Mouse (Mus musculus): ENCODE data around the gene Ulk4. TPM values are rescaled to one million over a fixed set of nuclear protein-coding genes. Genes with fewer than 3 reads are reported as not detected.

Ulk4 gene
- polyA plus RNA-seq, 1 experiment from 2014 or later: 75.1 TPM

DNA sequence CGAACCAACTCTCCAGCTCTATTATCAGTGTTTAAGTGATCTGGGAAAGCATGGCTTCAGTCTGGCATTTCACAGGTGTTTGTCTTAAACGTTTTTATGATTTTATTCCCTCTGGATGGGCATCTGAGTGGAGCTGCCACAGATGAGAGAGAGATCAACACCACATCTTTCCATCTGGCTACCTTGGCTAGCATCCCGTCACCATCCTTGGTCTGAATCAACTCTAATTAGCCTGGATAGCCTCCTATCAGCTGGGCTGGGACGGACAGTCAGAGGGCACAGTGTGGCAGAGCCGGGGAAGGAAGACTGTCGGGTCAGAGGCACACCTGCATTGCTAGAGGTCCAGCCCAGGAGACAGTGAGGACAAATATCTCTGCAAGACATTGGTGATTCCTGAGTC lies 4.9 kb upstream of the Ulk4 start:
- no peak overlapping the region for H3K27ac ChIP-seq (ENCODE audit: low read depth, low read length)
- no peak overlapping the region for H3K4me2 ChIP-seq
- no peak overlapping the region for H3K9ac ChIP-seq (ENCODE audit: low read depth, low read length)
- 79% methylated on average over 6 of the region's 6 CpGs for WGBS
- H3K4me1 ChIP-seq (replicated peaks; ENCODE audit: control insufficient read depth, insufficient read depth, low read length): peaks cover 9% of the 10 kb centered on the region
- H3K36me3 ChIP-seq (ENCODE audit: control insufficient read depth, insufficient read depth, low read length): no peaks in the 10 kb centered on the region
- H3K27me3 ChIP-seq (replicated peaks; ENCODE audit: control insufficient read depth, insufficient read depth, low read length): no peaks in the 10 kb centered on the region
- DNase-seq (ENCODE audit: low spot score) (no peak), ATAC-seq (replicated peaks; ENCODE audit: low FRiP score) (no peak)
- no peak overlapping the region for H3K4me3 ChIP-seq (ENCODE audit: low read depth, low read length)
- peaks cover 5% of the 10 kb centered on the region; the same call in 1 of the 2 replicates for H3K9me3 ChIP-seq (ENCODE audit: control insufficient read depth, low read length)

DNA sequence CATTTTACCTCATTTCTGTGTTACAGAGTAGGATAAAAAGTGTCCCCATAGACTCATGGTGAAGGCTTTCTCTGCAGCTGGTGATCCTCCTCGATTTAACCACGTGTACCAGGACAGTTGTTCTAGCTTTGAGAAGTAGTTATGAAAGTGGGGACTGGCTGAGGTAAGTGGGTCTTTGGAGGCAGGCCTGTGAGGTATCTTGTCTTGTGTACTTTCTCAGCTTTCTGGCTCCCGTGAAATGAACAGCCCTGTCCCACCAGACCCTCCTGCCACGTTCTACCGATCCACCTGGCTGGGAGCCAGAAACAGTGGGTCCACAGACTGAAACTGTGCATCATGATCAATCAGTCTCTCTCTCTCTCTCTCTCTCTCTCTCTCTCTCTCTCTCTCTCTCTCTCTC lies 2.2 kb upstream of the Ulk4 start:
- H3K4me1 ChIP-seq (replicated peaks; ENCODE audit: control insufficient read depth, insufficient read depth, low read length): 0 out of 2 replicates have a peak, but pooled peaks cover 2% of the 10 kb centered on the region
- peaks cover 5% of the 10 kb centered on the region; the same call in 1 of the 2 replicates for H3K9me3 ChIP-seq (ENCODE audit: control insufficient read depth, low read length)
- no peak overlapping the region for H3K9ac ChIP-seq (ENCODE audit: low read depth, low read length)
- no peaks in the 10 kb centered on the region for H3K27me3 ChIP-seq (replicated peaks; ENCODE audit: control insufficient read depth, insufficient read depth, low read length)
- no peak overlapping the region for H3K4me2 ChIP-seq
- H3K27ac ChIP-seq (ENCODE audit: low read depth, low read length): no peak overlapping the region
- DNase-seq (ENCODE audit: low spot score) (no peak), ATAC-seq (replicated peaks; ENCODE audit: low FRiP score) (no peak)
- no peaks in the 10 kb centered on the region for H3K36me3 ChIP-seq (ENCODE audit: control insufficient read depth, insufficient read depth, low read length)
- no peak overlapping the region for H3K4me3 ChIP-seq (ENCODE audit: low read depth, low read length)
- 84% methylated on average over 5 of the region's 5 CpGs for WGBS

DNA sequence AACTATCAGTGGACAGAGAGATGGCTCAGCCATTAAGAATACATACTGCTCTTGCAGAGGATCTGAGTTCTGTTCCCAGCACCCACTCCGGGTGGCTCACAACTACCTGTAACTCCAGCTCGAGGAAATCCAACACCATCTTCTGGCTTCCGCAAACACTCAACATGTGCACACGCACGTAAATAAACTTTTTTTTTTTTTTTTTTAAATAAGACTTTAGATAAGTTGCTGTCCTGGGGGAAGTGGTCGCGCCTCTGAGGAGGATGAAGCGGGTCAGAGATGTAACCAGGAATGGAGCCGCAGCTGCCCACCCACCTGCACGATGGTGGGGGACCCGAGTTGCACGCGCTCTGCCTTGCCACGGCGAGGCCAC lies 266 bp downstream of the Ulk4 start:
- Histone ChIP-seq H3K27ac (ENCODE audit: low read depth, low read length) (no peak overlapping the region), H3K9ac (ENCODE audit: low read depth, low read length) (peak overlapping the region; percentile 60; the same call in 1 of the 2 replicates)

DNA sequence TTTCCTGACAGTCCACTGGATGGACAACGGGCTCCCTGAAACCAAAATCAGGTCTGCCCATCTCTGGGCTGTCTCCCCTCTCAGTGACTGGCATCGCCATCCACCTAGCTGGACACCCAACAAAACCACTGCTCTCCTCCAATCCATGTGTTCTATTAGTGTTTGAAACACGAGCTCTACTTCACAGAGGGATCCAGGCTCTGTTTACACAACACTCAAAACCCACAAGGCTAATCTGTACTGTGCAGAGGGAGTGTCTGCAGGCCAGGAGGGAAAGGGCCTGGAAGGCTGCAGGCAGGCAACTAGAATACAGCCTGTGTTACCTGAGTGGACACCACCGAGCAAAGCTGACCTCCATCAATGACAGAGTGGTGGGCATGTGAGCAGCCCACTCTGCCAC lies 5.4 kb downstream of the Ulk4 start:
- no peak overlapping the region for H3K9ac ChIP-seq (ENCODE audit: low read depth, low read length)
- H3K36me3 ChIP-seq (ENCODE audit: control insufficient read depth, insufficient read depth, low read length): no peaks in the 10 kb centered on the region
- H3K4me3 ChIP-seq (ENCODE audit: low read depth, low read length): no peak overlapping the region
- WGBS: 59% methylated on average over 4 of the region's 4 CpGs
- no peaks in the 10 kb centered on the region for H3K9me3 ChIP-seq (ENCODE audit: control insufficient read depth, low read length)
- H3K27ac ChIP-seq (ENCODE audit: low read depth, low read length): no peak overlapping the region
- DNase-seq (ENCODE audit: low spot score): no peak
- H3K27me3 ChIP-seq (replicated peaks; ENCODE audit: control insufficient read depth, insufficient read depth, low read length): no peaks in the 10 kb centered on the region
- H3K4me1 ChIP-seq (replicated peaks; ENCODE audit: control insufficient read depth, insufficient read depth, low read length): no peaks in the 10 kb centered on the region
- H3K4me2 ChIP-seq: no peak overlapping the region
- no peak for ATAC-seq (replicated peaks; ENCODE audit: low FRiP score)

More for the DNA sequence above, 266 bp downstream of the Ulk4 start:
- Histone ChIP-seq H3K9me3 (ENCODE audit: control insufficient read depth, low read length) (no peaks in the 10 kb centered on the region), H3K4me2 (peak overlapping the region; percentile 76), H3K36me3 (ENCODE audit: control insufficient read depth, insufficient read depth, low read length) (no peaks in the 10 kb centered on the region), H3K4me3 (ENCODE audit: low read depth, low read length) (peak overlapping the region; percentile 62), H3K4me1 (replicated peaks; ENCODE audit: control insufficient read depth, insufficient read depth, low read length) (0 out of 2 replicates have a peak, but pooled peaks cover 2% of the 10 kb centered on the region), H3K27me3 (replicated peaks; ENCODE audit: control insufficient read depth, insufficient read depth, low read length) (no peaks in the 10 kb centered on the region)
- WGBS: 14% methylated on average over 15 of the region's 15 CpGs
- no peak for ATAC-seq (replicated peaks; ENCODE audit: low FRiP score)
- no peak for DNase-seq (ENCODE audit: low spot score)

DNA sequence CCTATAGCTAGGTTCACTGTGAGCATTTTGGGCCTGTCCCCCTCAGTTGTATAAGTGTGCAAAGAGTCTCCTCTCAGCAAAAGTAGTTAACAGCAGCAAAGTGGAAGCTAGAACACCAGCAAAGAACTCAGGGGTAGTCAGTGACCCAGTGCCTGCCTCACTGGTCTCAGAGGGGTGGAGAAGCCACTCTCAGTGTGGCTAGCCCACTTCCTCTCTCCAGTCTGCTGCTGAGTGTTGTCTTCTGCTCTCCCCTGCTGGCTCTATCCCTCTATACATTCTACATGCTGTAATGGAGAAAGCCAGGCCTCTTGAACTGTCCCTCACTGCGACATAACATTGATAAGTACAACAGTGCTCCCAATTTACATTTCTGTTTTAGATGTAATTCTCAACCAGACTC lies 5.8 kb downstream of the Ulk4 start:
- Histone ChIP-seq H3K4me3 (ENCODE audit: low read depth, low read length) (no peak overlapping the region), H3K36me3 (ENCODE audit: control insufficient read depth, insufficient read depth, low read length) (no peaks in the 10 kb centered on the region), H3K27ac (ENCODE audit: low read depth, low read length) (no peak overlapping the region), H3K4me2 (no peak overlapping the region), H3K27me3 (replicated peaks; ENCODE audit: control insufficient read depth, insufficient read depth, low read length) (no peaks in the 10 kb centered on the region), H3K9ac (ENCODE audit: low read depth, low read length) (no peak overlapping the region), H3K4me1 (replicated peaks; ENCODE audit: control insufficient read depth, insufficient read depth, low read length) (no peaks in the 10 kb centered on the region), H3K9me3 (ENCODE audit: control insufficient read depth, low read length) (no peaks in the 10 kb centered on the region)
- WGBS: 71% methylated on average over 1 of the region's 1 CpGs
- DNase-seq (ENCODE audit: low spot score) (no peak), ATAC-seq (replicated peaks; ENCODE audit: low FRiP score) (no peak)

DNA sequence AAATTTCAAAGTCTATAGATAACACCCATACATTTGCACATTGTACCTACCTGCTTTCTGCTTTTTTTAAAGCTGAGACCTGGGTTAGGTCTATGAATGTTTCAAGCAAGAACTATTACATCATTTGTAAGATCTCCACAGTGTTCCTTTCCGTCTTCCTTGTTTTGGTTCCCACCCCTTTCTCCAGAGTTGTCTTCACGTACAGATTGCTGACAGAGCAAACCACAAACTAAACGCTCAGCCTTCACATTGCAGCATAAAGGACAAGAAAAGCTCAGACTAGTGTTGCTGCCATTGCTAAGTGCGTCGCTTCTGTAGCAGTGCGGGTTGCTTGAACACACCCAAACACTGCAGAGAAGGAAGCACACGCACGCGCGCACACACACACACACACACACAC lies 11.7 kb downstream of the Ulk4 start:
- no peak overlapping the region for H3K27ac ChIP-seq (ENCODE audit: low read depth, low read length)
- WGBS: 67% methylated on average over 10 of the region's 10 CpGs
- no peak for ATAC-seq (replicated peaks; ENCODE audit: low FRiP score)
- H3K4me3 ChIP-seq (ENCODE audit: low read depth, low read length): no peak overlapping the region
- no peak for DNase-seq (ENCODE audit: low spot score)
- no peaks in the 10 kb centered on the region for H3K4me1 ChIP-seq (replicated peaks; ENCODE audit: control insufficient read depth, insufficient read depth, low read length)
- H3K36me3 ChIP-seq (ENCODE audit: control insufficient read depth, insufficient read depth, low read length): no peaks in the 10 kb centered on the region; the same call in 1 of the 2 replicates
- no peaks in the 10 kb centered on the region for H3K27me3 ChIP-seq (replicated peaks; ENCODE audit: control insufficient read depth, insufficient read depth, low read length)
- no peak overlapping the region for H3K9ac ChIP-seq (ENCODE audit: low read depth, low read length)
- H3K9me3 ChIP-seq (ENCODE audit: control insufficient read depth, low read length): no peaks in the 10 kb centered on the region
- H3K4me2 ChIP-seq: no peak overlapping the region

DNA sequence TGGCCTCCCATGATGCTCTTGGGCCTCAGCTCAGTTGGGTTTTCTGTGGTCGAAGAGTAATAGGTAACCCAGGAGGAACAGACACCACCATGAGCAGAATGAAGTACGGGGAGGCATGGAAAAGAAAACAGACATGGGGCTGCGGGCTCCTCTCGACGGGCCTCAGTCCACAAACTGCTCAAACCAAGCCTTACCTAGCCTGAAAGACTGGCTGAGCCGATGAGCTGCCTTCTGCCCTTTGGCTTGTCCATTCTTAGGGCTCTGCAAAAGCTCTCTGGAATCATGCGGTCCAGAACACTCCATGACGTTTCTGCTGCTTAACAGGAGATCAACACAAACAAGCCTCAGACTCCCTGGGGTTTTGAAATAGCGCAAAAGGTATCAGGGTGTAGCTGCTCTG lies 19.9 kb downstream of the Ulk4 start:
- 72% methylated on average over 9 of the region's 9 CpGs for WGBS
- no peak for ATAC-seq (replicated peaks; ENCODE audit: low FRiP score)
- DNase-seq (ENCODE audit: low spot score): no peak
- Histone ChIP-seq H3K4me1 (replicated peaks; ENCODE audit: control insufficient read depth, insufficient read depth, low read length) (no peaks in the 10 kb centered on the region), H3K36me3 (ENCODE audit: control insufficient read depth, insufficient read depth, low read length) (no peaks in the 10 kb centered on the region), H3K27me3 (replicated peaks; ENCODE audit: control insufficient read depth, insufficient read depth, low read length) (no peaks in the 10 kb centered on the region), H3K9me3 (ENCODE audit: control insufficient read depth, low read length) (no peaks in the 10 kb centered on the region), H3K4me2 (no peak overlapping the region), H3K4me3 (ENCODE audit: low read depth, low read length) (no peak overlapping the region), H3K9ac (ENCODE audit: low read depth, low read length) (no peak overlapping the region), H3K27ac (ENCODE audit: low read depth, low read length) (no peak overlapping the region)

DNA sequence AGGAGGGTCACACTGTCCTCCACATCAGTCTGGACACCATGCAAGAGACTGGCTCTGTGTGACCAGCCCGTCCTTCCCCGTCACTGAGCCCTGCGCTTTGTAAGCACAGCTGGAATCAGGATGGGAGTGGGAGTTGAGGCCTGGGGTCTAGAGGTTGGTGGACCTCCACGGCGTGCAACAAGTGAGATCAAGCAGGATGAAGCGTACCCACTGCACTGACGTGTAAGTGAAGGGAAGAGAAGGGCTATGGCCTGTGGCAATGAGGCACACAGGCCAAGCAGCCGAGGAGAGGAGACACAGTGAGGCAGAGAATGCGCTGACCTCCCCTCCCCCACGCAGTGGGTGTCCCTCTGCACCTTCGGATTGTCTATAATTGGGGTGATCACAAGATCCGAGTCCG lies 22.2 kb downstream of the Ulk4 start:
- Histone ChIP-seq H3K27me3 (replicated peaks; ENCODE audit: control insufficient read depth, insufficient read depth, low read length) (no peaks in the 10 kb centered on the region), H3K36me3 (ENCODE audit: control insufficient read depth, insufficient read depth, low read length) (no peaks in the 10 kb centered on the region), H3K27ac (ENCODE audit: low read depth, low read length) (no peak overlapping the region), H3K4me1 (replicated peaks; ENCODE audit: control insufficient read depth, insufficient read depth, low read length) (no peaks in the 10 kb centered on the region), H3K9me3 (ENCODE audit: control insufficient read depth, low read length) (no peaks in the 10 kb centered on the region), H3K4me3 (ENCODE audit: low read depth, low read length) (no peak overlapping the region), H3K4me2 (no peak overlapping the region), H3K9ac (ENCODE audit: low read depth, low read length) (no peak overlapping the region)
- ATAC-seq (replicated peaks; ENCODE audit: low FRiP score) (no peak), DNase-seq (ENCODE audit: low spot score) (no peak)
- 90% methylated on average over 13 of the region's 13 CpGs for WGBS

DNA sequence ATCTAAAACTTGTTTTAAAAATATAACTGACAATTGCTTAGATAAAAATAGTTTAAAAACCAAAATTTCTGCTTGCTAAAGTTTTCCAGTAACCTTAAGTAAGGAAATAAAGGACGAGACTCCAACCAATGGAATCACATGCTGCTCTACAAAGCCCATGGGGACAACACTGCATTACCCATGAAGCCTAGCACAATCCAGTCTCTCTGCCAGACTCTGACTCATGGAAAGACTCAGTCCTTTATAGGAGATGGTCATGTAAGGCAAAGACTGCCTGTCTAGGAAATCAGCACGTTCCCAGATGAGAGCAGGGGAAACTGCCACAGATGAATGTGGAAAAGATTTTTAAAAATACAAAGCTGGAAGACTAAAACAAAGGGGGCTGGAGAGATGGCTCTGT lies 23.0 kb downstream of the Ulk4 start:
- H3K27ac ChIP-seq (ENCODE audit: low read depth, low read length): no peak overlapping the region
- H3K9me3 ChIP-seq (ENCODE audit: control insufficient read depth, low read length): no peaks in the 10 kb centered on the region
- H3K4me1 ChIP-seq (replicated peaks; ENCODE audit: control insufficient read depth, insufficient read depth, low read length): no peaks in the 10 kb centered on the region
- H3K4me3 ChIP-seq (ENCODE audit: low read depth, low read length): no peak overlapping the region
- H3K9ac ChIP-seq (ENCODE audit: low read depth, low read length): no peak overlapping the region
- no peak overlapping the region for H3K4me2 ChIP-seq
- no peaks in the 10 kb centered on the region for H3K27me3 ChIP-seq (replicated peaks; ENCODE audit: control insufficient read depth, insufficient read depth, low read length)
- no peak for ATAC-seq (replicated peaks; ENCODE audit: low FRiP score)
- DNase-seq (ENCODE audit: low spot score): no peak
- no peaks in the 10 kb centered on the region for H3K36me3 ChIP-seq (ENCODE audit: control insufficient read depth, insufficient read depth, low read length)
- 82% methylated on average over 2 of the region's 2 CpGs for WGBS

Data from liver, embryonic 11.5 days (tissue).